Mouse (Mus musculus): ENCODE results near the gene Ttc8. TPM values are rescaled to one million over a fixed set of nuclear protein-coding genes. Genes with fewer than 3 reads are reported as not detected.

Ttc8 gene
- total RNA-seq, 4 experiments from 2014 or later = 40.6 to 59.3 (median 54.3) TPM

GRCm38 (mm10) chr12:99024430-99024960 is 104.1 kb downstream of the Ttc8 start:
- DNase-seq (ENCODE audit: low spot score in 2 of 2) = no peak

GRCm38 (mm10) chr12:99026291-99026690 is 105.9 kb downstream of the Ttc8 start:
- peak in 1 of 2 experiments; percentile 31 for DNase-seq (ENCODE audit: low spot score in 2 of 2)

GRCm38 (mm10) chr12:99028665-99029064 is 108.3 kb downstream of the Ttc8 start:
- no peak for DNase-seq (ENCODE audit: low spot score in 2 of 2)

- no peak for DNase-seq (ENCODE audit: low spot score in 2 of 2)
These were observed 109.6 kb downstream of the Ttc8 start for GRCm38 (mm10) chr12:99030022-99030421.

Other genes with a start within 250 kb of the Ttc8 start
- 1 to 10 TPM; 7.0 to 9.7 (median 9.4) TPM for gene Ptpn21, start 183.2 kb upstream of the Ttc8 start, total RNA-seq (2022)
- gene Zc3h14, start 173.6 kb upstream of the Ttc8 start, total RNA-seq (2022) = 100 to 1,000 TPM in 2 of 4 experiments, 10 to 100 TPM in 2; 96.6 to 114 (median 101) TPM
- gene Eml5, start 19.1 kb upstream of the Ttc8 start, total RNA-seq (2022) = 100 to 1,000 TPM in 1 of 4 experiments, 10 to 100 TPM in 3; 69.1 to 116 (median 97.2) TPM